Mouse (Mus musculus) forebrain, embryonic 16.5 days (tissue): Measurements from ENCODE around the gene Lamc2. TPM values are rescaled to one million over a fixed set of nuclear protein-coding genes. Genes with fewer than 3 reads are reported as not detected.
"Not testable (repeated sequence)": the region's sequence is repeated elsewhere in the genome, so short reads cannot be mapped to it uniquely, and the experiment has no call there.

Experiments
- ATAC-seq: fragments of 200-750 bp; cut with Nextera tagmentation; 2 replicates; pipeline ENCODE4 v1.8.0; 2017; ENCODE audit warnings: mild to moderate bottlenecking, moderate library complexity
- H3K27ac ChIP-seq: fragments of 300-500 bp; sonication (generic); 2 replicates; pipeline ENCODE4 v1.5.1; 2014; ENCODE audit warnings: low read length, control low read depth
- H3K27me3 ChIP-seq: fragments of 300-500 bp; sonication (generic); replicated peaks from 2 replicates; pipeline ENCODE4 v1.6.1; 2014; ENCODE audit warnings: low read length; ENCODE audit not compliant: control insufficient read depth, insufficient read depth
- H3K36me3 ChIP-seq: fragments of 300-500 bp; sonication (generic); 2 replicates; pipeline ENCODE4 v1.6.1; 2014; ENCODE audit not compliant: control insufficient read depth, insufficient read depth
- H3K4me1 ChIP-seq: fragments of 300-500 bp; sonication (generic); replicated peaks from 2 replicates; pipeline ENCODE4 v1.6.1; 2014; ENCODE audit warnings: low read length; ENCODE audit not compliant: control insufficient read depth, insufficient read depth
- H3K4me2 ChIP-seq: fragments of 300-500 bp; sonication (generic); 2 replicates; pipeline ENCODE4 v1.6.1; 2014; ENCODE audit warnings: mild to moderate bottlenecking, low read length, control low read depth
- H3K4me3 ChIP-seq: fragments of 300-500 bp; sonication (generic); replicated peaks from 2 replicates; pipeline ENCODE4 v1.5.1; 2014; ENCODE audit warnings: mild to moderate bottlenecking, low read length, control low read depth
- H3K9ac ChIP-seq: fragments of 300-500 bp; sonication (generic); replicated peaks from 2 replicates; pipeline ENCODE4 v1.6.1; 2014; ENCODE audit warnings: low read depth, low read length, control low read depth
- H3K9me3 ChIP-seq: fragments of 300-500 bp; sonication (generic); 2 replicates; pipeline ENCODE4 v1.6.1; 2016; ENCODE audit warnings: low read length; ENCODE audit not compliant: control insufficient read depth
- WGBS: fragments of 180-500 bp; shearing (Covaris S2); extraction: QIAGEN DNeasy Blood & Tissue Kit; methylation state at CpG from one replicate; pipeline ENCODE4 v1.1.7; 2014; 5-methylcytosine and 5-hydroxymethylcytosine counted together
- polyA plus RNA-seq: library from polyadenylated mRNA; unstranded; fragments of >200 nt; fragmentation: Nextera tagmentation; extraction: Ambion mirVana; gene quantifications from 2 replicates; pipeline ENCODE4 v1.2.1, GENCODE M21; 2015

The Lamc2 gene
- polyA plus RNA-seq, 1 experiment from 2014 or later, result 2.0 TPM

- Histone ChIP-seq H3K27me3 (no peaks in the 10 kb centered on the region), H3K4me2 (no peak overlapping the region), H3K9ac (no peak overlapping the region), H3K9me3 (no peaks in the 10 kb centered on the region), H3K27ac (no peak overlapping the region), H3K4me1 (peaks cover 7% of the 10 kb centered on the region; the same call in 1 of the 2 replicates), H3K36me3 (no peaks in the 10 kb centered on the region; the same call in 1 of the 2 replicates), H3K4me3 (no peak overlapping the region)
- 78% methylated on average over 2 of the region's 2 CpGs for whole genome bisulfite sequencing
- no peak for ATAC-seq
These were observed 96.2 kb downstream of the Lamc2 start for GRCm38 (mm10) chr1:153090081-153090480.

DNA sequence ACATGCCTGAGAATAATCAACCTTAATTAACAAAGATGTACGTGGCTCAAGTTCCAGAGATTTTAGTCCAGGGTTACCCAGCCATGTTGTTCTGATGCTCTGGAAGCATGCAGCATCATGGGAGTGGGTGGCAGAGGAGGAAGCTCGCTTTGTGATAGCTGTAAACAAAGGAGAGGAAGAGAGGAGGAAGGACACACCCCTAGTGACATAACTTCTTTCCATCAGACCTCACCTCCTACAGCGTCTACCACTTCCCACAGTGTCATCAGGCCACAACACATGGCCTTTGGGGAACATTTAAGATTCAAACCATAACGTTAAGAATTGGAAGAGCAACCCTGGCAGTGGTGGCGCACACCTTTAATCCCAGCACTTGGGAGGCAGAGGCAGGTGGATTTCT lies 98.5 kb downstream of the Lamc2 start:
- peaks cover 7% of the 10 kb centered on the region for H3K4me1 ChIP-seq
- H3K36me3 ChIP-seq, result no peaks in the 10 kb centered on the region; the same call in 1 of the 2 replicates
- ATAC-seq, result no peak
- H3K27ac ChIP-seq, result no peak overlapping the region
- 84% methylated on average over 5 of the region's 5 CpGs for WGBS
- H3K27me3 ChIP-seq, result no peaks in the 10 kb centered on the region
- no peaks in the 10 kb centered on the region for H3K9me3 ChIP-seq
- H3K4me3 ChIP-seq, result no peak overlapping the region
- no peak overlapping the region for H3K9ac ChIP-seq
- no peak overlapping the region for H3K4me2 ChIP-seq

DNA sequence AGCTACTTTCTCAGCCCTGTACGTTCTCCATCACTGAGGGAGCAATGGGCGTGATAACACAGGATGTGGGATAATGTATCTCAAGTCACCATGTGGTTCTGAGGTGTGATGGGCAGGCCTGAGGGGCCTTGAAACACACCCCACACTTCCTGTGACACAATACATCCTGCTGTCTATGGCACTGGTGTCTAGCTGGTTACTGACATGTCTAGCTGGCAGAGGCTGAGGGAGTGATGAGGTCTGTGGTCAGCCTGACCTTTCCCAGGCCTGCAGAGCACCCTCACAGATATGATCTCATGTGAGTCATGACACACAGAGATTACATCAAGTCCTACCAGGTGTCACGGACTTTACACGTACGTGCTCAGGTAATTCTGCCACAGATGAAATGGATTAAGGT lies 101.0 kb downstream of the Lamc2 start:
- Histone ChIP-seq H3K9ac (no peak overlapping the region), H3K4me3 (no peak overlapping the region), H3K9me3 (no peaks in the 10 kb centered on the region), H3K27me3 (no peaks in the 10 kb centered on the region), H3K4me2 (no peak overlapping the region), H3K27ac (no peak overlapping the region), H3K4me1 (peaks cover 5% of the 10 kb centered on the region), H3K36me3 (no peaks in the 10 kb centered on the region; the same call in 1 of the 2 replicates)
- ATAC-seq, result no peak
- WGBS, result 97% methylated on average over 5 of the region's 5 CpGs

DNA sequence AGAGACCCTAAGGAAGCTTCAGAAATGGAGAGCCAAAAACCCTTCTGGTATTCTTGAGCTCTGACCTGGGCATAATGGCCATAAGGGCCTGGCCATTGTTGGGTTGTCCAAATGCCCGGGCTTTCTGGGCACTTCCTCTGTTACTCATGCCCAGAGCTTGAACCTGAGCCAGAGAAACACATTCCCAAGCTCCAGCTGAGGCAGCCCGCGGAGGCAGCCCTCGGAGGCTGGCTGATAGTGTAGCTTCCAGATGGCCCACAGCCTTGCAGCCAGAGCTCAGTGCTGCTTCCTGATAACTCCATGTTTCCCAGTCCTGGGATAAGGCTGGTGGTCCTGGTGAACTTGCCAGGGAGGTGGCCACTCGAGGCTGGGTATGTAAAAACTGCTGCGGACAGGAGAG lies 102.1 kb downstream of the Lamc2 start:
- no peak overlapping the region for H3K9ac ChIP-seq
- H3K27me3 ChIP-seq, result no peaks in the 10 kb centered on the region
- H3K4me2 ChIP-seq, result no peak overlapping the region
- no peaks in the 10 kb centered on the region for H3K9me3 ChIP-seq
- H3K4me3 ChIP-seq, result no peak overlapping the region
- 37% methylated on average over 6 of the region's 6 CpGs for WGBS
- peak; percentile 47 for ATAC-seq
- H3K4me1 ChIP-seq, result peaks cover 5% of the 10 kb centered on the region
- no peaks in the 10 kb centered on the region; the same call in 1 of the 2 replicates for H3K36me3 ChIP-seq
- no peak overlapping the region for H3K27ac ChIP-seq

DNA sequence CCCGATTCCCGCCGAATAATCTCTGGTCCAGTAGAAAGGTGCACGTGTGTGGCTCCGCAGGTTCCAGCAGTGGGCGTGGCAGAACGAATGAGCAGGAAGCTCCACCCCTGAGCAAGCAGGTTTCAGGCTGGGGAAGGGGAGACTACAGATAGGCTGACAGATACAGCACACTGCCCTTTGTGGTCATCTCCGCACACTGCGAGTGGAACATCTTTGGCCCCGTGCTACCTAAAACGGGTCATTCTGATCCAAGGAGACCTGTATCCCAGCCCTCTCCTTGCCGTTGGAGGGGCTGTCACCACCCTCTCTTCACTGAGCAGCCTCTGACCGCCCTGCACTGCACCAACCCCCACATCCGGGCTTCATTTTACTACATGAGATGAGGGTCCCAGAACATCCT lies 103.0 kb downstream of the Lamc2 start:
- not testable (repeated sequence) for H3K9me3 ChIP-seq, H3K4me1 ChIP-seq, H3K4me3 ChIP-seq, H3K27me3 ChIP-seq, H3K4me2 ChIP-seq, ATAC-seq, H3K36me3 ChIP-seq, H3K9ac ChIP-seq, H3K27ac ChIP-seq
- WGBS, result 83% methylated on average over 8 of the region's 14 CpGs

DNA sequence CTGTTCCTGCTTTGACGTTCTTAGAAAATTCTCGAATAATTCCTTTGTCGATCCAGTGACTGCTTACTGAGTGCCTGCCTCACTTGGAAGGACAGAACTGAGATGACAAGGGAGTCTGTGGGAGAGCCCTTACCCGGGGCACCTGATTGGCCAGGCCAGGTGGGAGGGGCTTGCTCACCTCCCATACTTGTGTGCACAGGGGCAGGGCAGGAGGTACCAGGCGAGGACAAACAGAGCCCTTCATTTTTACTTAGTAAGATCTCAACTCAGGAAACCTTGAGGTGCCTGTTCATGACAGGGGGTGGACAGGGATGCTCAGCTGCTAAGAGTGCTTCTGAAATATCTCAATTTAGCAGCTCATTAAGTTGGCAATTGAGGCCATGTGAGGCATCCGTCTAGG lies 110.3 kb downstream of the Lamc2 start:
- no peak overlapping the region for H3K9ac ChIP-seq
- peaks cover 34% of the 10 kb centered on the region for H3K4me1 ChIP-seq
- no peak overlapping the region for H3K4me3 ChIP-seq
- 31% methylated on average over 6 of the region's 6 CpGs for WGBS
- H3K36me3 ChIP-seq, result no peaks in the 10 kb centered on the region
- H3K27me3 ChIP-seq, result peaks cover 10% of the 10 kb centered on the region
- H3K4me2 ChIP-seq, result no peak overlapping the region
- H3K27ac ChIP-seq, result no peak overlapping the region
- 0 out of 2 replicates have a peak, but pooled peaks have one; percentile 7 for ATAC-seq
- no peaks in the 10 kb centered on the region for H3K9me3 ChIP-seq

GRCm38 (mm10) chr1:153075087-153075736 lies 111.0 kb downstream of the Lamc2 start:
- 23% methylated on average over 3 of the region's 3 CpGs for WGBS
- peak overlapping the region; percentile 4 for H3K27ac ChIP-seq
- H3K4me2 ChIP-seq, result no peak overlapping the region
- H3K9ac ChIP-seq, result no peak overlapping the region
- H3K4me1 ChIP-seq, result peaks cover 34% of the 10 kb centered on the region
- H3K27me3 ChIP-seq, result peaks cover 10% of the 10 kb centered on the region
- ATAC-seq, result peak; percentile 60
- no peak overlapping the region for H3K4me3 ChIP-seq
- no peaks in the 10 kb centered on the region for H3K9me3 ChIP-seq
- H3K36me3 ChIP-seq, result no peaks in the 10 kb centered on the region

GRCm38 (mm10) chr1:153073441-153073840 lies 112.8 kb downstream of the Lamc2 start:
- H3K27me3 ChIP-seq, result peaks cover 10% of the 10 kb centered on the region
- no peak overlapping the region for H3K27ac ChIP-seq
- no peaks in the 10 kb centered on the region for H3K36me3 ChIP-seq
- H3K9ac ChIP-seq, result no peak overlapping the region
- peaks cover 34% of the 10 kb centered on the region for H3K4me1 ChIP-seq
- H3K9me3 ChIP-seq, result no peaks in the 10 kb centered on the region
- 5% methylated on average over 9 of the region's 9 CpGs for WGBS
- H3K4me2 ChIP-seq, result peak overlapping the region; percentile 21; the same call in 1 of the 2 replicates
- H3K4me3 ChIP-seq, result no peak overlapping the region
- ATAC-seq, result no peak
